Mouse (Mus musculus) kidney, embryonic 14.5 days (tissue): ENCODE data around the gene Ankrd52. TPM values are rescaled to one million over a fixed set of nuclear protein-coding genes. Genes with fewer than 3 reads are reported as not detected.
A peak's percentile ranks its signal among the peaks of the same experiment; 100 is the strongest.

Experiments
- ATAC-seq: fragments of 200-750 bp; cut with Nextera tagmentation; 2 replicates; pipeline ENCODE4 v1.8.0; 2017; ENCODE audit warnings: moderate number of reproducible peaks, mild to moderate bottlenecking, moderate TSS enrichment, moderate library complexity; ENCODE audit not compliant: low FRiP score, low TSS enrichment
- H3K27ac ChIP-seq: fragments of 300-500 bp; sonication (generic); 2 replicates; pipeline ENCODE4 v1.5.1; 2014; ENCODE audit warnings: low read depth, mild to moderate bottlenecking, low read length, moderate library complexity, mixed read lengths
- H3K27me3 ChIP-seq: fragments of 300-500 bp; sonication (generic); 2 replicates; pipeline ENCODE4 v1.6.1; 2014; ENCODE audit warnings: mild to moderate bottlenecking, low read length; ENCODE audit not compliant: control insufficient read depth, insufficient read depth
- H3K36me3 ChIP-seq: fragments of 300-500 bp; sonication (generic); 2 replicates; pipeline ENCODE4 v1.6.1; 2014; ENCODE audit warnings: low read length, mixed read lengths; ENCODE audit not compliant: control insufficient read depth, insufficient read depth
- H3K4me1 ChIP-seq: fragments of 300-500 bp; sonication (generic); 2 replicates; pipeline ENCODE4 v1.6.1; 2014; ENCODE audit warnings: low read length, mixed read lengths; ENCODE audit not compliant: control insufficient read depth, insufficient read depth
- H3K4me2 ChIP-seq: fragments of 300-500 bp; sonication (generic); replicated peaks from 2 replicates; pipeline ENCODE4 v1.6.1; 2014; ENCODE audit warnings: low read depth, mild to moderate bottlenecking, low read length
- H3K4me3 ChIP-seq: fragments of 300-500 bp; sonication (generic); 2 replicates; pipeline ENCODE4 v1.5.1; 2014; ENCODE audit warnings: mild to moderate bottlenecking, low read length
- H3K9ac ChIP-seq: fragments of 300-500 bp; sonication (generic); 2 replicates; pipeline ENCODE4 v1.6.1; 2014; ENCODE audit warnings: low read depth, mild to moderate bottlenecking, low read length, moderate library complexity
- H3K9me3 ChIP-seq: fragments of 300-500 bp; sonication (generic); 2 replicates; pipeline ENCODE4 v1.6.1; 2016; ENCODE audit warnings: low read length; ENCODE audit not compliant: control insufficient read depth
- WGBS: fragments of 180-500 bp; shearing (Covaris S2); extraction: QIAGEN DNeasy Blood & Tissue Kit; methylation state at CpG from one replicate; pipeline ENCODE4 v1.1.7; 2014; 5-methylcytosine and 5-hydroxymethylcytosine counted together
- polyA plus RNA-seq: library from polyadenylated mRNA; unstranded; fragments of >200 nt; fragmentation: Nextera tagmentation; extraction: Ambion mirVana; gene quantifications from 2 replicates; pipeline ENCODE4 v1.2.1, GENCODE M21; 2014

Ankrd52 gene
- polyA plus RNA-seq, 1 experiment from 2014 or later: 19.3 TPM

GRCm38 (mm10) chr10:128413076-128413475 lies 36.2 kb downstream of the Ankrd52 start:
- H3K9ac ChIP-seq: no peak overlapping the region; the same call in 1 of the 2 replicates
- ATAC-seq: no peak
- no peaks in the 10 kb centered on the region for H3K27me3 ChIP-seq
- peaks cover 32% of the 10 kb centered on the region for H3K4me1 ChIP-seq
- WGBS: 50% methylated on average over 1 of the region's 1 CpGs
- H3K9me3 ChIP-seq: no peaks in the 10 kb centered on the region
- peak overlapping the region; percentile 80 for H3K4me2 ChIP-seq
- no peak overlapping the region for H3K27ac ChIP-seq
- peak overlapping the region; percentile 85 for H3K4me3 ChIP-seq
- peaks cover 44% of the 10 kb centered on the region for H3K36me3 ChIP-seq

- Histone ChIP-seq H3K9ac (no peak overlapping the region), H3K36me3 (peaks cover 59% of the 10 kb centered on the region), H3K9me3 (no peaks in the 10 kb centered on the region), H3K27me3 (no peaks in the 10 kb centered on the region), H3K4me1 (peaks cover 25% of the 10 kb centered on the region), H3K4me2 (no peak overlapping the region), H3K27ac (no peak overlapping the region), H3K4me3 (no peak overlapping the region)
- ATAC-seq: no peak
- 96% methylated on average over 5 of the region's 5 CpGs for WGBS
Observed at GRCm38 (mm10) chr10:128414848-128415247, 37.9 kb downstream of the Ankrd52 start.

GRCm38 (mm10) chr10:128422426-128422825 lies 45.5 kb downstream of the Ankrd52 start:
- H3K27me3 ChIP-seq: no peaks in the 10 kb centered on the region
- WGBS: 74% methylated on average over 5 of the region's 5 CpGs
- ATAC-seq: no peak
- H3K27ac ChIP-seq: no peak overlapping the region
- no peaks in the 10 kb centered on the region for H3K4me1 ChIP-seq
- no peak overlapping the region for H3K4me3 ChIP-seq
- H3K4me2 ChIP-seq: no peak overlapping the region
- no peaks in the 10 kb centered on the region for H3K9me3 ChIP-seq
- H3K9ac ChIP-seq: no peak overlapping the region
- peaks cover 69% of the 10 kb centered on the region for H3K36me3 ChIP-seq

- 9% methylated on average over 7 of the region's 7 CpGs for WGBS
- H3K4me2 ChIP-seq: no peak overlapping the region
- ATAC-seq: peak; percentile 87
Observed at GRCm38 (mm10) chr10:128424604-128425003, 47.7 kb downstream of the Ankrd52 start.

GRCm38 (mm10) chr10:128425260-128425659 lies 48.3 kb downstream of the Ankrd52 start:
- Histone ChIP-seq H3K27me3 (no peaks in the 10 kb centered on the region), H3K36me3 (peaks cover 65% of the 10 kb centered on the region), H3K4me3 (no peak overlapping the region), H3K9ac (no peak overlapping the region), H3K4me2 (no peak overlapping the region), H3K4me1 (no peaks in the 10 kb centered on the region), H3K9me3 (no peaks in the 10 kb centered on the region), H3K27ac (peak overlapping the region; percentile 65; the same call in 1 of the 2 replicates)
- no peak for ATAC-seq
- 67% methylated on average over 3 of the region's 3 CpGs for WGBS

More at GRCm38 (mm10) chr10:128424604-128425003, 47.7 kb downstream of the Ankrd52 start:
- H3K27ac ChIP-seq: peak overlapping the region; percentile 65; the same call in 1 of the 2 replicates
- no peaks in the 10 kb centered on the region for H3K27me3 ChIP-seq
- no peaks in the 10 kb centered on the region for H3K4me1 ChIP-seq
- H3K9ac ChIP-seq: no peak overlapping the region
- peaks cover 66% of the 10 kb centered on the region for H3K36me3 ChIP-seq
- no peak overlapping the region for H3K4me3 ChIP-seq
- H3K9me3 ChIP-seq: no peaks in the 10 kb centered on the region

- H3K4me2 ChIP-seq: no peak overlapping the region
- H3K9ac ChIP-seq: no peak overlapping the region
- no peak for ATAC-seq
- peaks cover 43% of the 10 kb centered on the region for H3K36me3 ChIP-seq
- no peak overlapping the region for H3K4me3 ChIP-seq
- 80% methylated on average over 5 of the region's 5 CpGs for WGBS
- H3K27me3 ChIP-seq: no peaks in the 10 kb centered on the region
- 0 out of 2 replicates have a peak, but pooled peaks cover 3% of the 10 kb centered on the region for H3K4me1 ChIP-seq
- no peaks in the 10 kb centered on the region for H3K9me3 ChIP-seq
- H3K27ac ChIP-seq: no peak overlapping the region
Observed at GRCm38 (mm10) chr10:128429052-128429451, 52.1 kb downstream of the Ankrd52 start.

GRCm38 (mm10) chr10:128429454-128429853 lies 52.5 kb downstream of the Ankrd52 start:
- Histone ChIP-seq H3K36me3 (peaks cover 40% of the 10 kb centered on the region), H3K27me3 (no peaks in the 10 kb centered on the region), H3K4me1 (peaks cover 6% of the 10 kb centered on the region), H3K9ac (no peak overlapping the region), H3K9me3 (no peaks in the 10 kb centered on the region), H3K4me3 (no peak overlapping the region), H3K4me2 (no peak overlapping the region), H3K27ac (no peak overlapping the region)
- WGBS: 86% methylated on average over 4 of the region's 4 CpGs
- no peak for ATAC-seq

- no peak overlapping the region for H3K4me3 ChIP-seq
- H3K4me1 ChIP-seq: peaks cover 15% of the 10 kb centered on the region
- no peaks in the 10 kb centered on the region for H3K9me3 ChIP-seq
- no peak for ATAC-seq
- no peak overlapping the region for H3K27ac ChIP-seq
- no peak overlapping the region for H3K9ac ChIP-seq
- WGBS: 71% methylated on average over 2 of the region's 2 CpGs
- peaks cover 63% of the 10 kb centered on the region for H3K36me3 ChIP-seq
- no peak overlapping the region for H3K4me2 ChIP-seq
- no peaks in the 10 kb centered on the region for H3K27me3 ChIP-seq
Observed at GRCm38 (mm10) chr10:128433417-128433816, 56.5 kb downstream of the Ankrd52 start.

GRCm38 (mm10) chr10:128434681-128435080 lies 57.8 kb downstream of the Ankrd52 start:
- Histone ChIP-seq H3K27ac (peak overlapping the region; percentile 48; the same call in 1 of the 2 replicates), H3K4me1 (peaks cover 22% of the 10 kb centered on the region), H3K4me2 (no peak overlapping the region)

More at GRCm38 (mm10) chr10:128434681-128435080, 57.8 kb downstream of the Ankrd52 start:
- no peaks in the 10 kb centered on the region for H3K27me3 ChIP-seq
- no peak overlapping the region for H3K9ac ChIP-seq
- 69% methylated on average over 10 of the region's 10 CpGs for WGBS
- H3K36me3 ChIP-seq: peaks cover 61% of the 10 kb centered on the region
- no peak overlapping the region for H3K4me3 ChIP-seq
- H3K9me3 ChIP-seq: no peaks in the 10 kb centered on the region
- 0 out of 2 replicates have a peak, but pooled peaks have one; percentile 6 for ATAC-seq
